Mouse (Mus musculus) liver, adult (tissue): Measurements from ENCODE around the gene Usp3.

Source experiments
- GATA4 ChIP-seq: IDR thresholded peaks from 2 replicates; pipeline ENCODE4 v1.6.1; 2014; ENCODE audit warnings: mild to moderate bottlenecking, low read length; ENCODE audit not compliant: insufficient replicate concordance

The Usp3 gene

GRCm38 (mm10) chr9:66508890-66509399 lies 84.0 kb downstream of the Usp3 start:
- TF ChIP-seq GATA4, result no peak

- TF ChIP-seq GATA4, result no peak
Measured at GRCm38 (mm10) chr9:66507684-66508083, 85.3 kb downstream of the Usp3 start.

DNA sequence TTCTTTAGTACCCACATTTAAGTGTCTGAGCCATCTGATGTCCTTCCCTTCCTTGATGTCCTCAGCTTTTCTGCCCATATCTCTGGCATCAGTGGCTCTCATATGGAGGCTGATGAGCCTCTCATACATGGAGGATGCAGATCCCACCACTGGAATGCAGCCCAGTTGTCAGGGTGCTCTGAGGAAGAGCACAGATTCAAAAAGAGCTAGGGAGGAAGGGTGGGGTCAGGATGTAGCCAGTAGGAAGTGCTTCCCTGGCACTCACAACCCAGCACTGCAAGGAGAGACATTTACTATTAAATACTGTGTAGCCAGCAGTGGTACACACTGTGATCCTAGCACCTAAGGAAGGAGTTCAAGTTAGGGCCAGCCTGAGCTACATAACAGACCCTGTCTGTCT lies 86.5 kb downstream of the Usp3 start:
- no peak for TF ChIP-seq GATA4

DNA sequence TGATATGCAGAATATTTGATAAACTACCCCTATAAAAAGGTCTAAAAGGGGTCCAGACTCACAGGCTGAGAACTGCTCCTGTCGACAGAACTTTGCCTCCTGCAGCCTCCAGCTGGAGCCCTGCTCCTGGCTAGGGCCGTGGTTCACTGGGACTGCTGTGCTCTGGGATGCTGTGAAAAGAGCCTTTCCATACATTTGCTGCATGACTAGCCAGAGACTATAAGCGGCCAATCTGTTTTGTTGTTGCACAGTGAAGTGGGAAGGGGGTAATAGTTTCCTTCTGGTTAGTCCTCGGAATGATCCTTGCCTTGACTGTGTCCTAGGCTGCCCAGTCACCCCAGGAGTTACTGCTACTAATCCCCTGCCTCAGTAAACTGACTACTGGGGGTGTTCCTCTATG lies 86.9 kb downstream of the Usp3 start:
- TF ChIP-seq GATA4, result no peak

GRCm38 (mm10) chr9:66505141-66505917 lies 87.6 kb downstream of the Usp3 start:
- no peak for TF ChIP-seq GATA4

DNA sequence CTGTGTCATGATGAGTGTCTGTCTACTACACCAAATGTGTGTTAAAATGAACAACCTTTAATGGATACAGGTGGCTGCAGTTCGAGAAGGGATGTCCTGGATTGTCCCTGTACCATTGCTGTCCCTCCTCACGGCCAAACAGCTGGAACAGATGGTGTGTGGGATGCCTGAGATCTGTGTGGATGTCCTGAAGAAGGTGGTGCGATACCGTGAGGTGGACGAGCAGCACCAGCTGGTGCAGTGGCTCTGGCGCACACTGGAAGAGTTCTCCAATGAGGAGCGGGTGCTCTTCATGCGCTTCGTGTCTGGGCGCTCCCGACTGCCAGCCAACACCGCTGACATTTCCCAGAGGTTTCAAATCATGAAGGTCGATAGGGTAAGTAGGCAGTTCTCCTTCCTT lies 88.4 kb downstream of the Usp3 start:
- TF ChIP-seq GATA4, result no peak

- TF ChIP-seq GATA4, result no peak
Measured at GRCm38 (mm10) chr9:66503879-66504411, 89.0 kb downstream of the Usp3 start.

DNA sequence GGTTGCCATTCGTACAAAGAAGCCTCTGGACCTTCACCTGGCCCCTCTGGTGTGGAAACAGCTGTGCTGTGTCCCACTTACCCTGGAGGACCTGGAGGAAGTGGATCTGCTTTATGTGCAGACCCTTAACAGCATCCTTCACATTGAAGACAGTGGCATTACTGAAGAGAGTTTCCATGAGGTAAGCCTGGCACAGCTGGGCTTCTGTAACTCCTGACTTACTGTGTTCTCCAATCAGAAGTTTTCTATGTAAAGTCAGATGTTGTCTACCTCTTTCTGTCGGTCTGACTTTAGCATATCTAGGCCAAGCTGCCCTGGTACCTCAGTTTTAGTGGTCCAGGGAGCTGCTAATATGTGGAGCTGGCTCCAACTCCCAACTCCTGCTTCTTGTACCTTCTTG lies 91.7 kb downstream of the Usp3 start:
- no peak for TF ChIP-seq GATA4

- no peak for TF ChIP-seq GATA4
Measured at GRCm38 (mm10) chr9:66493992-66494391, 99.0 kb downstream of the Usp3 start.

- TF ChIP-seq GATA4, result no peak
Measured at GRCm38 (mm10) chr9:66492361-66492760, 100.6 kb downstream of the Usp3 start.

DNA sequence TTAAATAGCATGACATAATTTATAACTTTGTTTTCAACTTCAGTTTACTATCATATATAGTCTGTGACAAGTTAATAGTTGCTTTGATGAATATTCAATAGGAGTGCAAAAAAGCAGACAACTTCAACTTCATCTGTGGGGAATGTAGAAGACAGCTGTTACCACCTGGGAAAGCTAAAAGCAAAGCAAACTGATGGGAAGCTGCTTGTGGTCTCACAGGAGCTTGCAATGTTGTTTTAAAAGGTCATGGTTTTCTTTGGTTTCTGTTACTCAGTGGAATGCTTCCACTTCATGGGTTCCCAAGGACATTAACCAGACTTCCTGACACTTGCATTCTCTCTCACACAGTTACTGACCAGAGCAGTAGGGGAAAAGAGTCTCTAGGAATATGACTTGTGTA lies 104.2 kb downstream of the Usp3 start:
- TF ChIP-seq GATA4, result no peak

DNA sequence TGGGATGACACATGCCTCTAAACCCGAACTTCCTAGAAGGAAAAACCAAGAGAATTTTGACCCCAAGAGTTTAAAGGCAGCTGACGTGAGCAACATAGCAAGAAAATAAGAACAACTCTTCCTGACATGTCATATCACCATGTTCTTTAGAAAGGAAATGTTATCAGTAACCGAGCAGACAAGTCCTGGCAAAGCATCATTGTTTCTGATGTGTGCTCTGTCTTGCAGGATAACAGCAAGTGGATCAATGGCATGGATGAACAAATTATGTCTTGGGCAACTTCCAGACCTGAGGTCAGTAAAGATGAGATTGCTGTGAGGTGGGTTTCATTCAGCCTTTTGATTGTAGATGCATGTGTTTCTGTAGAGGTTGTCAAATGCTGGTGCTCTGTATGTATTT lies 109.5 kb downstream of the Usp3 start:
- peak; percentile 47; the same call in 1 of the 2 replicates for TF ChIP-seq GATA4

DNA sequence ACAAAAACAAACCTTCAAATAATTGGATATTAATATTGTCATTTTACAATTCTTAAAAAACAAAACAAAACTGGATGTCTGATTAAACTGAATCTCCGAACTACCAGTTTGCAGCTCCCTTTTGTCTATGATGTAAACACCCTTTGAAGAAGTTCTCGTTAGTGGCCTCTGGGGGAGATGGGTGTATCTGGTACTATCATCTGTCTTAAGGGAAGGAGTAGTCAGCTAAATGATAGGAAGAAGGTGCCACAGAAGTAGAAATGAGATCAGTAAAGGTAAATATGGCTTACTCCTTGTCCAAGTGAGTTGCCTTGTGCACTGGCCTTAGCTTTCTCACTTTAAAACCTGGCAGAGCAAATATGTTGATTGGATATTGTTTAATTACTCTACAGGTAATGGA lies 115.2 kb downstream of the Usp3 start:
- TF ChIP-seq GATA4, result no peak

DNA sequence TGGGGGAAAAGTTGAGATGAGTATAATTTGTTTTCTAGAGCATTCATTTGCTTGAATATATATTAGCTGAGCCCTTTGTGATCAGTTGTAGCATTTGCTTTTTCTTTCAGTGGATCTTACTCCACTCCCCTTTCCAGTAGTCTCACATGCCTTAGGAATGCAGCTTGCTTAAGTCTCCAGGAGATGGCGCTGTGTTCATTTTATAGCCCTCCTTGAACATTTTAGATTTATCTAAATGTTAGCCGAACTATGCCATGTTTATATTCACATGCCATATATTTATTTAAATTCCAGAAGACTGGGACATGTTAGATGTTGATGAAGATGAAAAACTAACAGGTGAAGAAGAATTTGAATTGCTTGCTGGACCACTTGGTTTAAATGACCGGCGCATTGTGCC lies 127.9 kb downstream of the Usp3 start:
- no peak for TF ChIP-seq GATA4
